Mouse (Mus musculus) T-helper 17 cell (primary cell): ENCODE measurements around the gene Rbm15.

Experiments
- in situ Hi-C, 2 experiments: fragments of 300-600 bp; cut with MboI, MseI; formaldehyde crosslinking; loops; 1 replicate in 1 of 2; 2 replicates in 1 of 2; pipeline ENCODE4 v1.15.1; 2025; ENCODE audit warnings: high pct_unique_total_duplicates in 2 of 2

The Rbm15 gene

DNA sequence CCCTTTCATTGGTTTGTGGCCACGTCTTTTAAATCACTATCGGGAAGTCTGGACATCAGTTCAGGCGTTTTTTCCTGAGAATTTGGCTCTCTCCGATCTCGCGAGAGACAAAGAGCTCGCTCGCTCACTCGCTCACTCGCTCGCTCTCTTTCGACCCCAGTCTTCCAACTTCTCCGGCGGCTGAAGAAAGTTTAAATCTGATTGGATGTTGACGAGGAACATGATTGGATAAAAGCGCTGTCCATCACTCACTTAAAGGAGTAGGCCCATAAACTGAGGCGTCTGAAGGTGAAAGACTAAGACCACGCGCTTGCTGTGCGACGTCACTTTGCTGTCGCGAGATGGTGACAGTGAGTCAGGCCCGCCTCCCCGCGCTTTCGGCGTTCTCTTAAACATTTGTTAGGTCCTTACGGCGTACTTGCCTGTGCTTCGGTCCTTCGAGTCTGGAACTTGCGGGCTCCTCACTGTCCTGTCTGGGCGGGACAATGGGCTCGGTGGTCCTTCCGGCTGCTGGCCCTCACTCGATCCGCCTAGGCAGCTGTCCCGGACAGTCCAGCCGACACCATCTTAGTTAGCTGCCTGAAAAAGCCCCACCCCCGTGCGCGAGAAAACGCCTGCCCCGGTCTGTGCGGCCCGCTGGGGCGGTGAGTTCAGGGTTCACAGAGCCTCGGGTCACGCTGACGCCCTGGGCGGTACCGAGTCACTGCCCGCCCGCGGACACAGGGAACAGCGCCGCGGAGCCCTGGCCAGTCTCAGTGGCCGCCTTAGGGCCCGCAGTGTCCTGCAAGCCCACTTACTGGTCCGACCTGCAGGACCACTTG, at the start of gene Rbm15:
Rbm15 (minus strand) TSS at position 293 of the 821 bp plus-strand sequence.
- in situ Hi-C loops: loop anchor here in 1 of 2 experiments (10.0 to 25.0 kb wide), 2 partner anchors 849 to 1371 kb away; partner anchors contain the start of genes Atp5f1, Dennd2d, Ovgp1 and Wdr77

DNA sequence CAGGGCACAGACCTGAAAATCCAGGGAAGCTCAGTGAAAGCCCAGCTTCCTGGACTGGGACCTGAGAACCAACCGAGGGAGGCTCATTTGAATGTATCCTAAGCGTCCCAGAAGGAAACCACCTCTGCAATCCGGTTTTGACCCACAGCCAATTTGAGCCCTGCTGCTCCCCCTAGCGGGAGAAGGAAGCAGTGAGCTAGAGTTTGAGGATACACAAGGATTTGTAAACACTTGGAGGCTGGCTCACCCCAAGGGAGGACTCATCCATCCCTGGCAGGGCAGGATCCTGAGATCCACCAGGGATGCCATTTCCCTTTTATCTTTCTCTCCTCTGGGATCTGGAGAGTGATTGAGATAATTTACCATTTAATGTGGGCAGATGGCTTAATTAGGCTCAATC, 45.9 kb upstream of the Rbm15 start:
- in situ Hi-C loops: no loop called here

DNA sequence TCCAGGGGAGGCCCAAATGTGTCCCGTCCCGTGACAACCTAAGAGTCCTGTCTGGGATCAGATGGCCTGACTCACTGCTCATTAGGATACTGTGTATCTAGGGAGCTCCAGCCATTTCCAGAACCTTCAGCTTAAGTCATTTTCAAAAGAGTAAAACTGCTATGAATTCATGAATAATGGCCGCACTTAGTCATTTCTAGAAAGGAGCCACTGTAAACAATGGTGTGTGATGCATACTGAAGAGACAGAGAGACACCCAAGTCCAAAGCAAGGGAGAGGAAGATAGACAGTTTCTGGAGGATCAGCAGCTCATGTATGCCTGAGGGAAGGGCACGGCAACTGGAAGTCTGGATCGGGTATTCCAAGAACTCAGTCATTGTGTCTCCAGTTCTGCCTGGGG, 45.2 kb upstream of the Rbm15 start:
- in situ Hi-C loops: no loop called here

DNA sequence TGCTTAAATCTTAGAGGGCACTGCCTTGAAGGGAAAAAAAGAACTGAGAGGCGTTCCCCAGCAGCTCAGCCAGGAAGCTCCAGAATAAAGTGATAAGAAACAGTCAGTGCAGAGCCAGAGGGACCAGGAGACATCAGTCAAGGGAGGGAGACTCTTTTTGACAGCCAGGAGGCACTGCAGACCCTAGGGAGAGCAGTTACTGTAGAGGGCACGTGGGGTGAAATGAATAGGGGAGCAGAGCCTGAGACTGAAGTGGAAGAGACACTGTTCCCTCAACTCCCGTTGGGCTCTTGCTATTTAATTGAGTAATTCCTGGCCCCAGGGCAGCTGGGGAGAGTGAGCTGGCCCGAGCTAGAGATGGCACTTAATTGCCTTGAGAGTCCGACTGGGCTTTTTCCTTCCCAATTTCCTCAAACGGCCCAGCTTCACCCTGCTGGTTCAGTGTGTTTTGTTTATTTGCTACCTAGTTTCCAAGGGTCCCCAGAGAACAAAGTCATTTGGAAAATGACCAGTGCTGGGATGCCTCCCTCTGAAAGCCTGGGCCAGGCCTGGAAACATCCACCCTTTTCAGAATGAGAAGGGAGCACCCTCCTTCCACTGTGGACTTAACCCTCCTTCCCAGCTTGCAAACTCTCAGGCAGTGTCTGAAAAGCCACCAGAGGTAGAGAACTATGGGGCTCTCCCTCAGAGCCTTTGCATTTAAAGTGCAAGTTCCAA, 41.6 kb upstream of the Rbm15 start:
- in situ Hi-C loops: no loop called here

DNA sequence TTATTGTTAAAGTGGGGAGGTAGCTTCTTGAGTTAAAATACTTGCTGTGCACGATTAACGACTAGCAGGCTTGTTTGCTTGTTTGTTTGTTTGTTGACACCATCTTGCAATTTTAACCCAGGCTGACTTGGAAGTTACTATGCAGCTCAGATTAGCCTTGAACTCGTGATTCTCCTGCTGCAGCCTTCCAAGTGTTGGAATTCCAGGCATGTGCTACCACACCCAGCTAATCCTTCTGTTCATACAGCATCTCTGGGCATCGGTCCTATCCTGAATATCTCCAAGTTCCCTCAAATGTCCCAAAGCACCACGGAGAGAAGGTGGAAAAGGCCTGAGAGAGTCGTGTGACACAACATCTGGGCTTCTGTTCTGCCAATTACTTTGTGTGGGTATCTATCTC, 35.7 kb upstream of the Rbm15 start:
- in situ Hi-C loops: no loop called here

DNA sequence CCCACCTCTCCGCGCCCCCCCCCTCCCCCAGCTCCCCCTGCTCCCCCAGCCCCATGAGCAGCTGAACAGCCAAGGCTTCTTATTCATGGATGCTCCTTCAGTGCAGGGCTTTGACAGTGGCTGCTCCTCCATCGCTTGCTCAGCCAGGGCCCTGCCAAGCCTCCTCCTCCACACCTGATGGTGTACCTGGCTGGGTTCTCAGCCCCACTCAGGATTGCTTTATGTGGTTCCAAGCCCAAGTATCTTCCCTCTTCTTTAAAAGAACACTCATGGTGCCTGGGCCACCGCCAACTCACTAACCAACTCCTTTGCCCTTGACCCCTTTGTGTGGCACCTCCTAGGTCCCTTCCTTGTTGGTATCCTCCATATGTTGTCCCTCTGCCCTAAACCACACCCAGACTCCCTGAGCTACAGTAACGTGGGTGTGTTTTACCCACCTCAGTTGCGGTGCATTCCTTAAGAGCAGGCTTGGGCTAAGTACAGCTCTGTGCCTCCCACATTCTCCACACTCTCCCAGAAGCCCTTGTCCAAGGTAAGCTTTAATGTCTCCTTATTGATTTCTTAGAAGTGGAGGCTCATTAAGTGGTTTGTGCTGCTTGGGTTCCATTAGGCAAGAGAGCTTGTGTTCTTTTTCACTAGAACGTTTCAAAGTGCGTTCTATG, 34.6 kb upstream of the Rbm15 start:
- in situ Hi-C loops: no loop called here

DNA sequence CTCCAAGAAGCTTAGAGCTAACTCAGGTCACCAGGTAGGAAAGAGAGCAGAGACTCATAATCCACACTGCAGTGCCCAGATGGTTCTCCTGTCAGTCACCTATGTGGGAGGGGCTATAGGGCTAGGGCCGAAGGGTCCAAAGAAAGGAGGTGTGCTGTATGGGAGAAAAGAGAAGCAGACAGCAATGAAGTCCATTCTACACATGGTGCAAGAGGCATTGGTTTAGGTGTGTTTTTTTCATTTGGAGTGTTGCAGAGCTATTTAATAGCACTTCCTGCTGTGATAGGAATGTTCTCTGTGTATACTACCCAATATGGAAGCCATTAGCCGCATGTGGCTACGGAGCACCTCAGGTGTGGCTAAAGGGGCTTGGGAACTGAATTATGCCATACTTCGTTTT, 31.9 kb upstream of the Rbm15 start:
- in situ Hi-C loops: no loop called here

DNA sequence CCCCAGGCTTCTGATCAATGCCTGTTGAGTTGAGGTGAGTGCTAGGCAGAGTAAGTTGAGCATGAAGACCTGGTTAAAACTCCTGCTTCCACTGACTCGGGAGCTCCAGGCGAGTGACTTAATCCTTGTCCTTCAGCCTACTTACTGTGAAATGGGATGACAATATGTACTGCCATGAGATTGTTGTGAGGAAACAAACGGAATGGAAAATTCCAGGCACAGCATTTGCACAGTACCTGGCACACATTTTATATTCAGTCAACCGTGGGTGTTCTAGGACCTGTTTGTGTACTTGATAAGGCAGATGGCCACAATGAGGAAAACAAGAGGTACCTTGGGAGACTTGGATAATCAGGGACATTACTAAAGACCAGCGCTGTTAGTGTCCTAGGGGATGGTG, 29.9 kb upstream of the Rbm15 start:
- in situ Hi-C loops: no loop called here

DNA sequence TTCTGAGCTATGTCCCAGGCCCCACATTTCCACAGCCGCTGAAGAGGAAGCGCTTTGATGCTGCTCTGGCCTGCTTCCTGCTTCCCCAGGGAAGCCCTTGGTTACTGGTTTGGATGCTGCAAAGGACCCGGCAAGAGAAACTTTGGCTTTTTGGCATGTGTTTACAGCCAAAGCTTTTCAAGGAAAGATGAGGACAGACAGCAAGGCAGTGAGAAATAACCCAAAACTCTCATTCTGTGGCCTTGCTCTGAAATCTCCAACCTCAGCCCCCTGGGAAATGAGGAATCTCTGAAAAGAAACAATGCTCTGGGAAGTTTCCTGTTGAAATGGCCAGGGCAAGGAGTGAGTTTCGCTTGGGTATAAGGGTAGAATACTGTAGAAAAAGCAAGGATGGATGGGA, 26.9 kb upstream of the Rbm15 start:
- in situ Hi-C loops: no loop called here

DNA sequence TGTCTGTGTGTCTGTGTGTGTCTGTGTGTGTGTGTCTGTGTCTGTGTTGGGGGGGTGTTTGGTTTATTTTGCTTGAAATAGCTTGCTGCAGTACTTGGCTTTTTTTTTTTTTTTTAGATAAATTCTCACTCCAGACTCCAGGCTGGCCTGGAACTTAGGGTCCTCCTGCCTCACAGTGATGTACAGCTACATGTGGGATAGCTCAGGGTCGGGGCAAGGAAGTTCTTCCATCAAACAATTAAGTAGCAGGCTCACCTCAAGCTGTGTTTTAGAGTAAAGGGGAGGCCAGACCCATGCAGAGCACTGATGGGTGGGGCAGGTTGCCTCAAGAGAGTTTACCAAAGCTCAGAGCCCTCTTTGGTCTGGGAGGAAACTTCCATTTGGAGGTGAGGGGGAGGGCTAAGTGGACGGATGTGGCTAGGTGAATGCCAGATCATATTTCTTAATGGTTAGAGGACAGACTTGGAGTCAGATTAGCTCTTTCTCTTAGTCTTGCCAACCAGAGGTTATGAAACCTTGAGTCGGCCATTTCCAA, 24.3 kb upstream of the Rbm15 start:
- in situ Hi-C loops: no loop called here

DNA sequence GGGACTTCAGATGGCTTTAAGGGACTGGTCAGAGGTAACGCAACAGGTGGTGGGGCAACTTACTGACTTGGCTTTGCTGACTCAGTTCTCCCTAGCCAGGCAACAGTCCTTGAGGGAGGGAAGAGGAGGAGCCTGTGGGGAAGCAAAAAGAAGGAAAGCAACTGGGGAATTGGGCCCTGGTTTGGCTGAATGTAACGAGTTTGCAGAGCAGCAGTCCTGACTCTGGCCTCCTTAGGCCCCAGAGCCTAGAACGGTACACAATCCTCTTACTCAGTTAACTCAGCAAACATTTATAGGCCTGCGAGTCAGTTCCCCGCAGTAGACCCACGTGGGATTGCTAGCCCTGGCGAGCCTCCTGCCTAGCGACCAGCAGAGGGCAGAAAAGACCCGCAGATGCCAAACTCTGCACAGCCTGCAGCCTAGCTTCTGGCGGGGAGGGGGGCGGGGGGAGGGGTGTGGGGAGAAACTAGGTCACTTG, 23.5 kb upstream of the Rbm15 start:
- in situ Hi-C loops: no loop called here

DNA sequence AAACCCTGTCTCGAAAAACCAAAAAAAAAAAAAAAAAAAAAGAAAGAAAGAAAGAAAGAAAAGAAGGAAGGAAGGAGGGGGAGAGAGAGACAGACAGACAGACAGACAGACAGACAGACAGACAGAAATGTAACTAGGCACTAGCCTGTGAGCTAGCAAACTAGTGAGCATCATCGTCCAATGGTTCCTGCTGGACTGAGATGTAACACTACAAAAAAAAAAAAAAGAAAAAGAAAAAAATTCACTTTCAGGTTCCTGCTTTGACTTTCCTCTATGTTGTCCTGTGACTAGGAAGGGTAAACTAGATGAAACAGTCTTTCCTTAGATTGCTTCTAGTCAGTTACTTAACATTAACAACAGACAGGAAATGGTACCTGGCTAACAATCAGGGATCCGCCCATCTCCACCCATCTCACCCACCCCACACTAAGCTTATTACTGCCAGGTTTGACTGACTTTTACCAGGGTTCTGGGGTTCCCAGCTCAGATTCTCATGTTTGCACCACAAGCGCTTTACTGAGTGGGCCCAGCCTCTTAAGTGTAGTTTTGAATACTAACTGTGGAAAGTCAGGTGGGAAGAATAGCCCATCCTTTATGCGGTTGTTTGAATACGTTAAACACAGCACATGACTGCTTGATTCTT, 22.3 kb upstream of the Rbm15 start:
- in situ Hi-C loops: no loop called here

DNA sequence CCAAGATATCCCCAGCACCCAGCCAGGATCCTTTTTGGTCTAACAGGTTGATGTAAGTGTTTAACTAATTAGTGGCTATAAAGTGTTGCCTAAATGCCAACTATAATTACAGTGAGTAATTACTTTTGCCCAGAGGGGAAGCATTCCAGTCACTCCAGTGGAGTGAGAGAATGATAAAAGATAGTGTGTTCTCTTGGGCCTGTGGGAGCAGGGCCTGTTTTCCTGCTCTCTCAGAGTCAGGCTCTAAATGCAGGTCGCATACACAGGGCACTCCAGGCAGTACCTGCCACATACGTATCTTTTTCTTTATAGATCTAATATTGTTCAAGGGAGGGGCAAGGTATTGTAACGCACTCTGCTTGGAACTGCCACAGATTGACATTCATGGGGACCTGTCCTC, 18.2 kb upstream of the Rbm15 start:
- in situ Hi-C loops: loop anchor here (5.0 kb wide), 2 partner anchors 111 to 121 kb away; no protein-coding TSS in a partner anchor

DNA sequence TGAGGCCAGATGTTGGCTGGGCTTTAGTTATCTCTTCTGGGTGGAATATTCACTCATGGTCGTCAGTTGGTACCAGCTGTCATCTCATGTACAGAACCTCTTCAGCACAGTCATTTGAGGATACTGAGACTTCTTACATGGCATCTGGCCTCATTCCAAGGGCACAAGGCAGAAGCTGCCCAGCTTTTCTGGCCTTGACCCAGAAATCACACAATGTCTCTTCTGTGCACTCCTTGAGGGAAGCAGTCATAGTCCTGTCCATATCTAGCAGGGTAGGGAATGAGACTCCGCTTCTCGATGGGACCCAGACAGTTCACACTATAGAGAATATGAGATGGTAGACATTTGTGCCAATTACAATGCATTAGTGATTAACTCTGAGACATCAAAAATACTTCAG, 15.5 kb upstream of the Rbm15 start:
- in situ Hi-C loops: loop anchor here in 1 of 2 experiments (25.0 kb wide), 1 partner anchor 1387 kb away; the partner anchor contains the start of genes Atp5f1, Ovgp1 and Wdr77

DNA sequence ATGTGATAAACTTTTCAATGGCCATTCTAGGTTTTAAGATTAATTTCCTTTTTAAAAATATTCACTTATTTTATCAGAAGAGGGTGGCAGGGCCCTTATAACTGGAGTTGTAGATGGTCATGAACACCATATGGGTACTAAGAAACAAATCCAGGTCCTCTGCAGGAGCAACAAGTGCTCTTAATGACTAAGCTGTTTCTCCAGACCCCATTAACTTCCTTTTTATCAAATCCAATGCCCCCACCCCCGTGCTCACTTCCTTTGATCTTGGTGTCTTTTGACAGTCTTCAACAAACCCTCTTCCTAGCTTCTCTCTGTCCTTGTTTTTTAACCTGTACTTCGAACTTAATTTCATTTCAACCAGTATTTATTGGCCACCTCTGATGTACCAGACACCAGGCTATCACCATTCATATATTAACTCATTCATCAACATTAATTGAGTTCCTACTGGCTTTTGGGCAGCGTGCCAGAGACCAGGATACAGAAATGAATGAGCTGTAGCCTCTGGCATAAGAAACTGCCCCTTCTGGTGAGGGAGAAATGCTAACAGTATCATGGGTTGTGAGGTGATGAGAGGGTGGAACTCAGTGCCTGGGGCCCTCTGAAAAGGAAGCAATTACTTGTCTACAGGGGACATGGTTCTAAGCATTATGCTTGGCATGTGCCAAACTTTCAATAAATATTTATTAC, 11.7 kb upstream of the Rbm15 start:
- in situ Hi-C loops: loop anchor here in 1 of 2 experiments (25.0 kb wide), 1 partner anchor 1383 kb away; the partner anchor contains the start of genes Atp5f1, Ovgp1 and Wdr77

DNA sequence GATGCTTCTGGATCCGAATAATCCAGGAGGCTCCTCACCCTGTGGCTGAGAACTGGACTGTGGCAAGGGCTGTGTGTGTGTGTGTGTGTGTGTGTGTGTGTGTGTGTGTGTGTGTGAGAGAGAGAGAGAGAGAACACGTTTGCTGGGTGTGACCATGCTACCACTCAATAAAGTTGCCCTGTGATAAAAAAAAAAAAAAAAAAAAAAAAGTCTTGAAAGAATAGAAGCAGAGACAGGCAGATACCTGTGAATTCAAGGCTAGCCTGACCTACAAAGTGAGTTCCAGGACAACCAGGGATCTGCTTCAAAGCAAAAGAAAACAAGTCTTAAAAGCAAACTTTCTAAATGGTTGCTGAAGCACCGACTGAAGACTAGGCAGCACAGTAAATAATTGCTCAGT, 10.5 kb upstream of the Rbm15 start:
- in situ Hi-C loops: loop anchor here in 1 of 2 experiments (25.0 kb wide), 1 partner anchor 1382 kb away; the partner anchor contains the start of genes Atp5f1, Ovgp1 and Wdr77

DNA sequence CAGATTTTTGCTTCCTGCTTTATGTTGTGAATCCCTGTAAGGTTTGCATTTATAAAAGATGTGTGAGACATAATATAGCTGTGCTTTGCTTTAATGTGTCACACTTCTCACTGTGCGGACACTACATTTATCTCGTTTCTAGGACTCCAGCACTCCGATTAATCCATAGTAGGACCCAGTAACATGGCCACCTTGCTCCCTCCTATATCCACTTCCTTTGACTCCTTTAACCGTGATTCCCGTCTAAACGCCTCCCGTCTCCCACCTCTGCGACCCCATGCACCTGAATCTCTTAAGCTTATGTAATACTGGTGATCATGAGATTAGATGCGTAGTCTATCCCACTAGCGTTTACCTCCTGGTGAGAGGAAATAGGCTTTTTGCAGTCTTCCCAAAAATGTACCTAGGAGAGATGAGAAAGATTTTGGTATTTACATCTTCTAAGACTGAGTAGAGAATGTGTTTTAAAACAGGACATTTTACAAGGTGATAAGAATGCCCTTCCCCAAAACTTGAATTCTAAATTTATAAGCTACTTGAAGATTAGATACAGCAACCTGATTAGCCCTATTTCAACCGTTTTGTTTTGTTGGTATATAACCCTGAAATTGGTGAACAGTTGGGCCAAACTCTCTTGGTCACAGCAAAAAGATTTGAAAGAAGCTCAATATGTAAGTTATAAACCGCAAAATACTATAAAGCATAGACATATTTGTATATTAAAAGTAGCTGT, 895 bp upstream of the Rbm15 start:
- in situ Hi-C loops: loop anchor here in 1 of 2 experiments (10.0 to 25.0 kb wide), 2 partner anchors 850 to 1372 kb away; partner anchors contain the start of genes Atp5f1, Dennd2d, Ovgp1 and Wdr77

DNA sequence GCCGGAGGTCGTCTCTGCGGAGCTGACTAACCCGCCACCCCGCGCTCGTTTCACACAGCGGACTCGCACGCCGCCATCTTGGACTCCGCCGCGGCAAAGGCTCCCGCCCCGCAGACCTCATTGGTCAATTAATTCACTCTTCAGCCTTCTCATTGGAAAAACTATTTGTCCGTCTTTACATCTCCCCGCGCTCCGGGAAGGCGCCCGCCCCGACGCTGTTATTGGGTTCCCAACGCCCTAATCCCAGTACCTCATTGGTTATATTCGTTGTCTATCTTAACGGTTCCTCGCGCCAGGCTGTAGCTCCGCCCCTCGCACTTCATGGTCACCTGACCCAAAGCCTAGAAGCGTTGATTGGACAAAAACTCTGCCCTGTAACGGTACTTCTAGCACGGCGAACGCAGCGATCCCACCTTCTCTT, 503 bp downstream of the Rbm15 start:
- in situ Hi-C loops: loop anchor here in 1 of 2 experiments (10.0 to 25.0 kb wide), 2 partner anchors 848 to 1371 kb away; partner anchors contain the start of genes Atp5f1, Dennd2d, Ovgp1 and Wdr77
